Mouse (Mus musculus): Measurements from ENCODE around the gene Mrps18b. TPM values are rescaled to one million over a fixed set of nuclear protein-coding genes. Genes with fewer than 3 reads are reported as not detected.
"Not testable (repeated sequence)": the region's sequence is repeated elsewhere in the genome, so short reads cannot be mapped to it uniquely, and the experiment has no call there.

Gene Mrps18b
- 34.5 and 44.5 TPM in 2 replicates for total RNA-seq (2014; rRNA removed)
- 65.5 and 69.7 TPM in 2 replicates for polyA plus RNA-seq (2015; fragmentation: Nextera tagmentation; extraction: Ambion mirVana)

- no peaks in the 10 kb centered on the region for H3K27me3 ChIP-seq (ENCODE audit: insufficient read depth, low read length)
- peak within 1 kb of the TSS; percentile 72 for H3K4me3 ChIP-seq (ENCODE audit: low read depth, low read length)
- peaks cover 15% of the 10 kb centered on the region for H3K4me1 ChIP-seq (ENCODE audit: insufficient read depth)
- H3K9ac ChIP-seq, result peak within 1 kb of the TSS; percentile 99
- under 1% methylated on average over 83 of the region's 83 CpGs for WGBS
- peak within 1 kb of the TSS; percentile 79 for H3K4me2 ChIP-seq (ENCODE audit: low read depth)
- ATAC-seq, result peak; percentile 90
- peak; percentile 100 for DNase-seq
- peak within 1 kb of the TSS; percentile 100 for H3K27ac ChIP-seq (ENCODE audit: low read depth, low read length)
- TF ChIP-seq CTCF (IDR thresholded peaks at IDR 0.05; ENCODE audit: low read depth), result peak; percentile 82
- H3K36me3 ChIP-seq (ENCODE audit: insufficient read depth), result peaks cover 8% of the 10 kb centered on the region; the same call in 1 of the 2 replicates
- H3K9me3 ChIP-seq (ENCODE audit: low read length), result no peaks in the 10 kb centered on the region
Measured at GRCm38 (mm10) chr17:35916297-35917142, at the start of gene Mrps18b, which contains the start of gene Ppp1r10. Gene Mrps18b, minus strand, starts transcription at chr17:35916389. Gene Ppp1r10, plus strand, starts transcription at chr17:35916434.

GRCm38 (mm10) chr17:35963279-35963678 is 47.1 kb upstream of the Mrps18b start:
- H3K4me3 ChIP-seq (ENCODE audit: low read depth, low read length), result no peak overlapping the region
- peaks cover 67% of the 10 kb centered on the region for H3K36me3 ChIP-seq (ENCODE audit: insufficient read depth)
- no peak for TF ChIP-seq CTCF (IDR thresholded peaks at IDR 0.05; ENCODE audit: low read depth)
- no peak overlapping the region for H3K9ac ChIP-seq
- H3K27me3 ChIP-seq (ENCODE audit: insufficient read depth, low read length), result no peaks in the 10 kb centered on the region
- H3K27ac ChIP-seq (ENCODE audit: low read depth, low read length), result no peak overlapping the region
- 95% methylated on average over 10 of the region's 10 CpGs for WGBS
- no peaks in the 10 kb centered on the region for H3K9me3 ChIP-seq (ENCODE audit: low read length)
- ATAC-seq (no peak), DNase-seq (no peak)
- H3K4me1 ChIP-seq (ENCODE audit: insufficient read depth), result peaks cover 3% of the 10 kb centered on the region; the same call in 1 of the 2 replicates
- no peak overlapping the region for H3K4me2 ChIP-seq (ENCODE audit: low read depth)

GRCm38 (mm10) chr17:35958533-35959223 is 42.5 kb upstream of the Mrps18b start:
- no peak overlapping the region for H3K4me3 ChIP-seq (ENCODE audit: low read depth, low read length)
- H3K27me3 ChIP-seq (ENCODE audit: insufficient read depth, low read length), result no peaks in the 10 kb centered on the region
- no peak overlapping the region for H3K27ac ChIP-seq (ENCODE audit: low read depth, low read length)
- H3K36me3 ChIP-seq (ENCODE audit: insufficient read depth), result peaks cover 78% of the 10 kb centered on the region
- H3K9ac ChIP-seq, result no peak overlapping the region
- no peaks in the 10 kb centered on the region for H3K9me3 ChIP-seq (ENCODE audit: low read length)
- DNase-seq, result no peak
- 97% methylated on average over 15 of the region's 15 CpGs for WGBS
- no peak for ATAC-seq
- H3K4me1 ChIP-seq (ENCODE audit: insufficient read depth), result no peaks in the 10 kb centered on the region
- TF ChIP-seq CTCF (IDR thresholded peaks at IDR 0.05; ENCODE audit: low read depth), result no peak
- no peak overlapping the region for H3K4me2 ChIP-seq (ENCODE audit: low read depth)

DNA sequence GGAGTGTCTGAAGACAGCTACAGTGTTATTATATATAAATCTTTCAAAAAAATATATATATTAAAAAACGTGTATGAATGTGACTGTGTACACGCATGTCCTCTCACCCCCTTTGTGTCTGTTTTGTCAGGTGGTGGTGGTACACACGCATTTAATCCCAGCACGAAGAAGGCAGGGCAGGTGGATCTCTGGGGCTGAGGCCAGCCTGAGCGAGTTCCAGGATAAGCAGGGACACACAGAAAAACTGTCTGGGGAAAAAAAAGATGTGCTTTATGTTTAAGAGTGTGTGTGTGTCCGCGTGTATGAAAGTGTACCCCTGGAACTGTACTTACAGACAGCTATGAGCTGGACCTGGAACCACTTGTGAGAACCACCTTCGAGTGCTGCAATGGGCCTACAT is 38.5 kb upstream of the Mrps18b start:
- Histone ChIP-seq H3K9me3 (ENCODE audit: low read length) (no peaks in the 10 kb centered on the region), H3K36me3 (ENCODE audit: insufficient read depth) (peaks cover 38% of the 10 kb centered on the region), H3K4me2 (ENCODE audit: low read depth) (no peak overlapping the region), H3K4me3 (ENCODE audit: low read depth, low read length) (no peak overlapping the region), H3K27me3 (ENCODE audit: insufficient read depth, low read length) (no peaks in the 10 kb centered on the region), H3K27ac (ENCODE audit: low read depth, low read length) (no peak overlapping the region), H3K4me1 (ENCODE audit: insufficient read depth) (no peaks in the 10 kb centered on the region), H3K9ac (no peak overlapping the region)
- TF ChIP-seq CTCF (IDR thresholded peaks at IDR 0.05; ENCODE audit: low read depth), result no peak
- no peak for ATAC-seq
- WGBS, result 81% methylated on average over 8 of the region's 8 CpGs
- DNase-seq, result no peak

DNA sequence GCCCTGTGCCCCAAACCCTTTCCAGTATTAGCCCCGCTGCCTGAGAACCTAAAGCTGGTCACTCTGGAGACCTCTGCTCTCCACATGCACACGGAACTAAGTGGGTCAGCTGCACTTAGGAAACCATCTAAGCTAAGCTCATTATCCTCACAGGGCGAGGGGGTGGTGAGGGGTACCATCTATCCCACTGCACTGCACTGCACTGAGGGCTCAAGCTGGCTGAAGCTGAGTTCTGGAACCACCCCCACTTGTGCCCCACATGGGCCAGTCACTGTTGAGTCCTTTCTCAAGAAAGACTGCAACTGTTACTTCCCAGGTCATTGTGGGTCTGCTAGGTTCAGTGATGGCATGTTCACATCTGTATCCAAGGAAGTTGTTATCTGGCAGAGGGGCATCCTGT is 36.4 kb upstream of the Mrps18b start:
- not testable (repeated sequence) for H3K4me1 ChIP-seq (ENCODE audit: insufficient read depth); H3K27ac ChIP-seq (ENCODE audit: low read depth, low read length); DNase-seq; H3K4me3 ChIP-seq (ENCODE audit: low read depth, low read length); H3K9ac ChIP-seq; H3K27me3 ChIP-seq (ENCODE audit: insufficient read depth, low read length); H3K9me3 ChIP-seq (ENCODE audit: low read length); H3K4me2 ChIP-seq (ENCODE audit: low read depth)
- H3K36me3 ChIP-seq (ENCODE audit: insufficient read depth), result peaks cover 17% of the 10 kb centered on the region
- WGBS, result 73% methylated on average over 2 of the region's 3 CpGs
- ATAC-seq, result peak; percentile 28; the same call in 1 of the 2 replicates

DNA sequence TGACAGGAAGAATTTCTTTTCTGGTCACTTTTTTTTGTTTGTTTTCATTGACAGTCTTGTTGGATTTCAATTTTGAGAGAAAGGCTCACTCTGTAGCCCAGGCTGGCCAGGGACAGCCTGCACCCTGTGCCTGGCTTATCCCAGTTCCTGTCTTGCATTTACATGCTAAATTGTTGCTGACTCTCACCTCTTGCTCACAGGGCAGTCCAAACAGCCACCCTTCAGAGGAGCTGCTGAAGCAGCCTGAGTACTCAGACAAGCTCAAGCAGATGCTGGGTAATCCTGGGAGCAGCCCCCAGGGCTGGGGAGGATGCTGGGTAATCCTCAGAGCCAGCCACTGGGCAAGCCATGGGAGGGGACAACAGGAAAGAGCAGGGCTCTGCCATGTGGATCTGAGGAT is 34.8 kb upstream of the Mrps18b start:
- ATAC-seq; H3K4me1 ChIP-seq (ENCODE audit: insufficient read depth): not testable (repeated sequence)

GRCm38 (mm10) chr17:35939941-35940340 is 23.8 kb upstream of the Mrps18b start:
- H3K27ac ChIP-seq (ENCODE audit: low read depth, low read length), result no peak overlapping the region
- no peak overlapping the region for H3K4me2 ChIP-seq (ENCODE audit: low read depth)
- no peak overlapping the region for H3K9ac ChIP-seq
- no peaks in the 10 kb centered on the region for H3K27me3 ChIP-seq (ENCODE audit: insufficient read depth, low read length)
- H3K4me1 ChIP-seq (ENCODE audit: insufficient read depth), result no peaks in the 10 kb centered on the region
- no peaks in the 10 kb centered on the region for H3K9me3 ChIP-seq (ENCODE audit: low read length)
- WGBS, result 53% methylated on average over 1 of the region's 1 CpGs
- no peaks in the 10 kb centered on the region for H3K36me3 ChIP-seq (ENCODE audit: insufficient read depth)
- H3K4me3 ChIP-seq (ENCODE audit: low read depth, low read length), result no peak overlapping the region
- DNase-seq, result no peak
- TF ChIP-seq CTCF (IDR thresholded peaks at IDR 0.05; ENCODE audit: low read depth), result no peak
- ATAC-seq, result no peak

More for the DNA sequence above, 34.8 kb upstream of the Mrps18b start:
- not testable (repeated sequence) for H3K4me3 ChIP-seq (ENCODE audit: low read depth, low read length); H3K9ac ChIP-seq; DNase-seq; H3K27me3 ChIP-seq (ENCODE audit: insufficient read depth, low read length); H3K36me3 ChIP-seq (ENCODE audit: insufficient read depth); H3K4me2 ChIP-seq (ENCODE audit: low read depth); H3K27ac ChIP-seq (ENCODE audit: low read depth, low read length); H3K9me3 ChIP-seq (ENCODE audit: low read length)
